Mouse (Mus musculus): ENCODE measurements at regions not wholly inside any gene's neighbourhood (a gene's known extent, or its start where the extent isn't known, plus 50 kb on each side); places are given as distances from the start of the nearest gene placed in this dataset.

DNA sequence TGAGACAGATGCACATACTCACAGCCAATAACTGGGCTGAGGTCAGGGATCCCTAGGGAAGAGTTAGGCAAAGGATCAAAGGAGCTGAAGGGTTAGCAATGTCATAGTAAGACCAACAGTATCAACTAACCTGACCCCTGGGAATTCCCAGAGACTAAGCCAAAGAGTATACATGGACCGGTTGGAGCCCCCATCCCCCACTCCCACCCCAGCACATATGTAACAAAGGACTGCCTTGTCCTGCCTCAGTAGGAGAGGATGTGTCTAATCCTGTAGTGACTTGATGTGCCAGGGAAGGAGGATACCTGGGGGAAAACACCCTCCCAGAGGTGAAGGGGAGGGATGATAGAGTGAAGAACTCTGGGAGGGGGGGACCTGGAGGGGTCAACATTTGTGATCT lies 119.4 kb upstream of the Gimd1 start:
- no peak for DNase-seq (ENCODE audit: low spot score)
- Histone ChIP-seq H3K9me3 (replicated peaks) (no peaks in the 10 kb centered on the region), H3K4me1 (0 out of 2 replicates have a peak, but pooled peaks cover 2% of the 10 kb centered on the region), H3K27me3 (ENCODE audit: low read depth, poor library complexity, severe bottlenecking) (no peaks in the 10 kb centered on the region), H3K36me3 (no peaks in the 10 kb centered on the region), H3K27ac (no peak overlapping the region), H3K4me3 (no peak overlapping the region)
- WGBS, result 58% methylated on average over 1 of the region's 1 CpGs

DNA sequence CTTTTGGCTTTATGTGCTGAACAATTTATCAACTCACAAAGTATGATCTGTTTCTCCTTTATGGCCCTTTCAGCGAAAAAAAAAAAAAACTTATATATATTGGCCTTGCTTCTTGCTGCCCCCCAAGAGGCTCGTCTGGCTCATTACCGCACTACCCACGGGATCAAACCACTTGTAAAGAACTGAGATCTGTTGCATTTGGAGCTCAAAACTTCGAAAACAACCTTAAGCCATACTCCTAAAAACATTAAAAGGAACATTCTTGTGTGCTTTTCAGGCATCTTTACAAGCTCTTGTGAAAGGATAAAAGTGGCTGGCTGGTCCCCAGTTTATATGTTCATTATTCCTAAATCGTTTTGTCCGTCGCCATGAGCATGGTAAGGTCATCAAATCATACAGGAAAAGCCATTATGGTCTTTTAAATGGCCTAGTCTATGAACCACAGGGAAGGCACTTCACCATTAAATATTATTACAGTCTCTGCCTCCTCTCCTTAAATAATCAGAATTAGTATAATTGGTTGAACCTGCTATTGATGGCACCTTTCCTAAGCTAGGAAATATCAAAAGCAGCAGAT lies 117.0 kb upstream of the Gimd1 start:
- no peak for DNase-seq (ENCODE audit: low spot score)
- H3K4me3 ChIP-seq, result no peak overlapping the region
- H3K36me3 ChIP-seq, result no peaks in the 10 kb centered on the region
- H3K9me3 ChIP-seq (replicated peaks), result no peaks in the 10 kb centered on the region
- 84% methylated on average over 8 of the region's 8 CpGs for WGBS
- 0 out of 2 replicates have a peak, but pooled peaks cover 2% of the 10 kb centered on the region for H3K4me1 ChIP-seq
- H3K27me3 ChIP-seq (ENCODE audit: low read depth, poor library complexity, severe bottlenecking), result no peaks in the 10 kb centered on the region
- H3K27ac ChIP-seq, result no peak overlapping the region

DNA sequence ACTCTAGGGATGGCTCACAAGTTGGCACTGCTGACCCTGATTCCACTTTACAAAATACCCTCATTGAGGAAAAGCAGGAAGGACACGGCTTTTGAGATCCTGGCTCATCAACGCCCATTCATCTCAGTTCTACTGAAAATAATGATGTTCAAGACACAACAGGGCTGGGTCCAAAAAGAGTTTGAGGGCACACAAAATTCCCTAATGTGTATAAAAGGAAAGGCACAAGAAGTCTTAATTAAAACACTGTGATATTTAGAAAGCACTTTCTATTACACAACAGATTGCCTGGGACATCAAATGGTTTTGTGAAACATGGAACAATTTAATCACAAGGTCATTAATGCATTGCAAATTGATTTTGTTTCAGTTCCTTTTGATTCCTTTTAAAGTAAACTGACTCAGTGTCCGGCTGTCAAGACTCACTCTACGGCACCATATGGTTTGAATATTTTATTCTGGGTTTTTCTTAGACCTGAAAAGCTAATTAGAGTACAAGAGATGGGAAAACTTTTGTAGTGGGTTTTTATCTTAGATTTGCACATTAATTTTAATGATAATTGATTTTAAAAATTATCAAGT lies 96.2 kb upstream of the Gimd1 start:
- 86% methylated on average over 4 of the region's 4 CpGs for WGBS
- no peaks in the 10 kb centered on the region for H3K36me3 ChIP-seq
- DNase-seq (ENCODE audit: low spot score), result no peak
- H3K27ac ChIP-seq, result no peak overlapping the region
- H3K9me3 ChIP-seq (replicated peaks), result no peaks in the 10 kb centered on the region
- no peaks in the 10 kb centered on the region for H3K4me1 ChIP-seq
- no peaks in the 10 kb centered on the region for H3K27me3 ChIP-seq (ENCODE audit: low read depth, poor library complexity, severe bottlenecking)
- no peak overlapping the region for H3K4me3 ChIP-seq

DNA sequence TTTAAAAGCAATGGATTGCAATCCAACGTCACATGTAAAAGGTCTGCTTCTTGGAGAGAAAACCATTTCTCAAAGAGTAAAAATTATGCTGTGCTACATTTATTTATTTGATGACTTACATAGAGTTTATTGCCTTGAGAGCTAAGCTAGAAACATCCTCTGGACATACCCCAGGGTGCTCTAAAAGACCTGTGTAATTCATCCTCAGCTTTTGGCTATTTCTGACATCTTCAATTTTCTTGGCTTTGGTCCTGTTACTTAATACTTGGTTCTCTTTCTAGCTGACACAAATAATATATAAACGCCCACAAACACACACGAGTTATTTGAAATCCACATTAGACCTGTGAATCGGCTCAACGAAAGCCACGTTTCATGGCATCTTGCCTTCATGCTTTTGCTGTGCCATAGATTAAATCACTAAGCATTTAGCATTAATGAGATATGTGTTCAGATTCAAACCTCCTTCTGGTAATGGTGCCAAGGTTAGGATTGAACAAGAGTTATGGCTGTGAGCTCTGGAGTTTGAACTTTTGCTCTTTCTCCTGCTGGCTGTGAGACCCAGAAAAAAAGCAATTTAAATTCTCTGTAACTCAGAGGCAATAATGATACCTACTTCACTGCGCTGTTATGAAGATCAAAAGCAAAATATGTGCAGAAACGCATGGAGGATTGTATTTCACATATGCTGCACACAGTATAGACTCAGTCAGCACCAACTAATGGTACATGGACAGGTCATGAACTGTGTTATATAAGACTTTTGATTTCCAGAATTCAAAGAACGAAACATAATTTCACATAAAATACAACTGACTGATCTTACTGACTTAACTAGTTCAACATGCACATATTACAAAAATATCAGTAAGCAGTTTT lies 89.6 kb upstream of the Gimd1 start:
- Histone ChIP-seq H3K27ac (no peak overlapping the region), H3K36me3 (no peaks in the 10 kb centered on the region), H3K9me3 (replicated peaks) (no peaks in the 10 kb centered on the region), H3K4me3 (no peak overlapping the region), H3K27me3 (ENCODE audit: low read depth, poor library complexity, severe bottlenecking) (no peaks in the 10 kb centered on the region), H3K4me1 (no peaks in the 10 kb centered on the region)
- WGBS, result 92% methylated on average over 9 of the region's 9 CpGs
- DNase-seq (ENCODE audit: low spot score), result no peak

DNA sequence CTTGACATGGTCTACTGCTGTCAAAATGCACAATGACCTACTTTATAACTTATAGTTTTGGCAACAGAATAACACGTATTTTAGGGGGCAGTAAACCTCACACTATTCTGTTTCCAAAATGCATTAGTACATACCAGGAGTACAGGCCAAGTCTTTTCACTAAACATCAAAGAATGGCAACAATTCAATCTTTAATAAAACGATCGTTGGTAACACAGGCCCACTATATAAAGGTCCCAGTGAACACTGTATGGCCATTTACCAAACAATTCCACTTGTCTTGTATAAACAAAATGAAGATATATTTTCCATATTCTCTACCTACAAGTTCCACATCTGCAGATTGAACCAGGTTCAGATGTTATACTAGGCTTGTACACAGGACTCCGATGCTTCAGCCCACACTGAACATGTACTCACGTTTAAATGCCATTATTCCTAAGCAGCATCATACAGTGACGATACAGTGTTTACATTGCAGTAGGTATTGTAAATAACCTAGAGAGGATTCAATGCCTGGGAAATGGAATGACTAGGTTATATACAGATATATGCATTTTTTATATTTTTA lies 78.3 kb upstream of the Gimd1 start:
- Histone ChIP-seq H3K4me3 (no peak overlapping the region), H3K27me3 (ENCODE audit: low read depth, poor library complexity, severe bottlenecking) (no peaks in the 10 kb centered on the region), H3K27ac (no peak overlapping the region), H3K9me3 (replicated peaks) (no peaks in the 10 kb centered on the region), H3K4me1 (0 out of 2 replicates have a peak, but pooled peaks cover 2% of the 10 kb centered on the region), H3K36me3 (no peaks in the 10 kb centered on the region)
- 92% methylated on average over 6 of the region's 6 CpGs for WGBS
- no peak for DNase-seq (ENCODE audit: low spot score)

DNA sequence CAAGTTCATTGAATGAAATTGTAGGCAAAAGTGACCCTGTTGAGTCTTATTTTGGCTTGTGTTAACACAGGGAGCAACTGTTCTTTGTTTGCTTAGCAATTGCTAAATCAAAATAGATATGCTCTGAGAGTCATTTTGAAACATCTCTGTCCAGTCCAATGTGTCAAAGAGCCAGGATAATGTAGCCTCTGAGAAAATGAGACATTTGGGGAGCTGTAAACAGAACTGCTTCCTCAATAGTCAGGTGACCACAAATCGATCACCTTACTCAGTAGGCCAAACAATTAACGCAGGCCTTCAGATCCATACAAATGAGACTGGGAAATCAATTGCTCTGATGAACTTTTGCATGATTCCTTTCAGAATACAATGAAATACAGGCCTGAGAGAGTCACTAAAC lies 63.9 kb upstream of the Gimd1 start:
- no peak for DNase-seq (ENCODE audit: low spot score)
- Histone ChIP-seq H3K4me3 (no peak overlapping the region), H3K27ac (no peak overlapping the region), H3K27me3 (ENCODE audit: low read depth, poor library complexity, severe bottlenecking) (no peaks in the 10 kb centered on the region), H3K4me1 (peaks cover 11% of the 10 kb centered on the region), H3K9me3 (replicated peaks) (no peaks in the 10 kb centered on the region), H3K36me3 (no peaks in the 10 kb centered on the region)
- 96% methylated on average over 2 of the region's 2 CpGs for WGBS

DNA sequence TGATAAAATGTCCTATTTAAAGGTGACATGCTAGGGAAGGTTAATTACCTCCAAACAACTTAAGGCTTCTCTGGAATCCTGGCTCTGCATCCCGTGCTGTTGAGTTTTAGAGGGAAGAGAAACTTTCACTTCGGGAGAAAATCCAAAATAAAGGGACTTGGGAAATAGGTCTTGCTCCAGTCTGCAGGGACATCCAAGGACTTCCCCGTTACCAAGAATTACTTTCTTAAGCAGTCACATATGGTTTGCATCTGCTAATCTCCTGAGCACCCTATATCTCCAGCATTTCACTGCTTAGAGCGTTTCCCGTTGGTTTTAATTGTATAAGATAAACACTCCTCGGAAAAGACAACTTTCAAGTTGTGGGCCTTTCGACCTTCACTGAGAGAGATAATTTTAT lies 63.3 kb upstream of the Gimd1 start:
- no peak for DNase-seq (ENCODE audit: low spot score)
- WGBS, result 41% methylated on average over 7 of the region's 7 CpGs

More for the DNA sequence above, 63.3 kb upstream of the Gimd1 start:
- H3K36me3 ChIP-seq, result no peaks in the 10 kb centered on the region
- no peaks in the 10 kb centered on the region for H3K27me3 ChIP-seq (ENCODE audit: low read depth, poor library complexity, severe bottlenecking)
- peaks cover 11% of the 10 kb centered on the region for H3K4me1 ChIP-seq
- no peak overlapping the region for H3K27ac ChIP-seq
- H3K9me3 ChIP-seq (replicated peaks), result no peaks in the 10 kb centered on the region
- no peak overlapping the region for H3K4me3 ChIP-seq
